Mouse (Mus musculus): ENCODE results near the gene Rhobtb1. TPM values are rescaled to one million over a fixed set of nuclear protein-coding genes. Genes with fewer than 3 reads are reported as not detected.
A peak's percentile ranks its signal among the peaks of the same experiment; 100 is the strongest.

The Rhobtb1 gene
- polyA plus RNA-seq, 1 experiment, result 4.1 TPM

DNA sequence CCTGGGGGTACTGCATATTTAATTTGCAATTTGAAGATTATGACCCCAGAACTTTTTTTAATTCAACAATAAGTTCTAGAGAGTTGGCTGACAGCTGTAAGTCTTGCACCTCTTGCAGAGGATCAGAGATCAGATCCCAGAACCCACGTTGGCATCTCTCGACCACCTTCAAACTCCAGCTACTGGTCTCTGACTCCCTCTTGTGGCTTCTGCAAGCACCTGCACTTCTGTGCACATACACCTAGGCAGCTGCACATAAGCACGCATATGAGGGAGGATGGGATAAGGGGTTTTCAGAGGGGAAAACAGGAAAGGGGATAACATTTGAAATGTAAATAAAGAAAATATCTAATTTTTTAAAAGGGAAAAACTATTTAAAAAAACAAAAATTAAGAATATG is 57.5 kb downstream of the Rhobtb1 start:
- DNase-seq (ENCODE audit: extremely low spot score in 1 of 2, low spot score in 1 of 2), result no peak

DNA sequence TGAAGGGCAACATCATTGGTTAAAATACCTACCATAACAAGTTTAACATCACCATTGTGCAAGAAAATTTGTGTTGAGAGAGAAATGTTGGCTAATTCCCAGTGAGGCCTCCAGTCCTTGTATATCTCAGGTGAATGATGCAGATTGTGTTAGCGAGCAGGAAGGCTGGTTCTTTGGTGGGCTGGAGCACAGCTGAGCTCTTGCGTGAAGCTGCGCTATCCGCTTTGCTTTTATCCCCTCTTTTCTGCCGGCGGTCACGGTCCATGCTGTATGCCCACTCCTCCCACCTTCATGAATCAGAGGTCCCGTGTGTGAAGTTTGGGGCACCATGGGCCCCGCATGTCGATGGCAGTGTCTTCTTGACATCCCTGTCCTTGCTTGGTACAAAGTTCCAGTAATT is 58.8 kb downstream of the Rhobtb1 start:
- no peak for DNase-seq (ENCODE audit: extremely low spot score in 1 of 2, low spot score in 1 of 2)

DNA sequence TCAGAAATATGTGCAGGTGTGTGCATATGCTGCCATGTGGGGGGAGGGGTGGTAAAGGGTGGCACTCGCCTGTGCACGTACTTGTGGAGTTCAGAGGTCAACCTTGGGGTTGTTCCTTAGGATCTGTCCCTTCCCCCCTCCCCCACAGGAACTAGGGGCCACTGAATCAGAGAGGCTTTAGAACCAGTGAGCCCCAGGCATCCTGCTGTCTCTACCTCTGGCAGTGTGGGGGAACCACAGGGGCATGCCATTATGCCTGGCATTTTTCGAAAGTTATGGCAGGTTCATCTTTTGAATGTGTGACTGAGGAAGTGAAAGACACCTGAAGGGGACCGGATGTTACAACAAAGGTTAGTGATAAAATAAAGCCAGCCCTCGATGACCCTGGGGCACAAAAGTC is 59.4 kb downstream of the Rhobtb1 start:
- no peak for DNase-seq (ENCODE audit: extremely low spot score in 1 of 2, low spot score in 1 of 2)

DNA sequence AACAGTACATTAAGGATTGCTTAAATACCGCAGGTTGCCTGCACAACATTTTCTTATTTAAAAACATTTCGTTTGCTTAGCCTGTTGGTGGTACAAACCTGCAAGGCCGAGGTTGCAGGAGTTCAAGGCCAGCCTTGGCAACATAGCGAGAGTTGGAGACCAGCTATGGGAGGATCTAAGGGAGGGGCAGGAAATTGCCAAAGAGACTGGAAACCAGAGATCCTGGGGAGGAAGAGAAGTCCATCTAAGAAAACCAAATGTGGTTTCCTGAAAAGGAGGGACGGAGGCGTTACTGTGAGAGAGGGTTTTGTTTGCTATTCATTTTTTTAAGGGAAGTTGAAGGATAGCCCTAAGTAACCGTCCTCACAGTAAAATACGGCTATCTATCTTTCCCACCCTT is 60.3 kb downstream of the Rhobtb1 start:
- DNase-seq (ENCODE audit: extremely low spot score in 1 of 2, low spot score in 1 of 2), result no peak

DNA sequence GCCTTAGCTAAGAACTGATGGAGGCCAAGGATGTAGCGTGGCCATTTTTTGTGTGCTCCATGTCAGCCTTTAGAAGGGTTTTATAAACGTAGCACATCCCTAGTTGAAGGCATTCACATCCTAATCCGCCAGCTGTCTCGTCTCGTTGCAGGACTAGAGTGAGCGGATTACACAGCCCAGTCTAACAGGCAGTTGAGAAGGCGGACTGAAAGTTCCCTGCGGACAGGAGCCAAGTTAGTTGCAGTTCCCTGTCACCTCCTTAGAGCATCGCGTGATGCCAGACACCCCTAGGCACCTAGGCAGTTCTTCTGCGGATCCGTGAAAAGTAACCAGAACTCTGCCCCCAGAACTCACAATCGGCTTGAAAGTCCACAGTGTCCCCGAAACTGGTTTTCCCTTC is 60.7 kb downstream of the Rhobtb1 start:
- peak; percentile 19 to 43 for DNase-seq (ENCODE audit: extremely low spot score in 1 of 2, low spot score in 1 of 2)

DNA sequence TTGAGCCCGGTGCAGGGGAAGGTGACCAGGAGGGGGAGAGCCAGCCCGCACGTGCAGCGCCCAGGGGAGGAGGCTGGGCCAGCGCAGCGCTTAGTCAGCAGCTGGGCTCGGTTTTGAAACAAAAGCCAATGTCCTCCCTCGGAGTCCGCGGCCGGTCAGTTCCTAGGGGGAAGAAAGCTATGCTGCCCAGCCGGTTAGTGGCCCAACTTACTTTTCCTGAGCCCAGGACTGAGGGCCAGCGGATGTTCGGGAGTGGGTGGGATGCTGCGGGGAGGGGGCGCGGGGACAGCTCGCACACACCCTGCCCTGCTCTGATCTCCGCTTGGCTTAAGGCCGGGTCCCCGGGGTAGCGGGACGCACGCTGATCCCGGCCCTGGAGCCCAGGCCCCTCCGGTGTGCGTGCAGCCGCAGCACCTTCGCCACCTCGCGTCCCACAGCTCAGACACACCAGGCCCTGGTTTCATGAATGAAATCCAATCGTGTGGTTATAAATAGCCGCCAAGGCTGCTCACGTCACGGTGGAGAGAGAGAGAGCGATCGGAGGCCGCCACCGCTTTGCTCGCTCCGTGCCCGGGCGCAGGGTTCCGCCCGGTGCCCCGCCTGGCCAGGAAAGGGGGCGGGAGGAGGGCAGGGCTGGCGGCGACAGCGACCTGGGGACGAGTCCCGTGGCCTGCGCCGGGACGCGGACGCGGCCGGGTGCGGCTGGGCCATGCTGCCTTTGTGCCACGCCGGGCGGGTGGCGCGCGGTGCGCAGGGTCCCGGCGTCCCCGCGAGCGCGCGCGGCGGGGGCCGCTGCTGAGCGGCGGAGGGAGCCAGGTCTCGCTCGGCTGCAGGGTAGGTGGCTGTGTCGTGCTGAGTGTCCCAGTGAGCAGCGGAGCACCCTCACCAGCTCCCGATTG is 61.6 kb downstream of the Rhobtb1 start, which contains the start of gene A930033H14Rik:
A930033H14Rik (minus strand) TSS at position 557 of the 899 bp plus-strand sequence.
- peak; percentile 38 to 80 for DNase-seq (ENCODE audit: extremely low spot score in 1 of 2, low spot score in 1 of 2)

DNA sequence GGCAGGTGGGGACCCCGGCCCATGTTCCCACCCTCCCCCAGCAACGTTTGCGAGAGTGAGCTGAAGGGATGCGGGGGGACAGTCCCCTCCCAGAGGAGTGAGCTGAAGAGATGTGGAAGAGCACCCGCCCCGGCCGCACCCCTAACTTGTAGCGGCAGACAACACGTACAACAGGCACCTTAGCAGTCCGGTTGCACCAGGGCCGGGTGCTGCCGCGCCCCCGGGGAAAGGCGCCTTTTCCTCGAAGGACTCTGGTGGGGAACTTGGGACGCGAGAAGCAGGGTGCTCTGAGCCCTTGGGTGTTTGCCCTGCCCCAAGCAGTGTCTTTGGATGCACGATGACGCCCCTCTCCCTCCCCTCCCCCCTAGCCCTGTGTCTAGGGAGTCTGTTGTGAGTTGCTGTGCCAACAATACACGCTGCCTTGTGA is 62.2 kb downstream of the Rhobtb1 start:
- DNase-seq (ENCODE audit: extremely low spot score in 1 of 2, low spot score in 1 of 2), result no peak

DNA sequence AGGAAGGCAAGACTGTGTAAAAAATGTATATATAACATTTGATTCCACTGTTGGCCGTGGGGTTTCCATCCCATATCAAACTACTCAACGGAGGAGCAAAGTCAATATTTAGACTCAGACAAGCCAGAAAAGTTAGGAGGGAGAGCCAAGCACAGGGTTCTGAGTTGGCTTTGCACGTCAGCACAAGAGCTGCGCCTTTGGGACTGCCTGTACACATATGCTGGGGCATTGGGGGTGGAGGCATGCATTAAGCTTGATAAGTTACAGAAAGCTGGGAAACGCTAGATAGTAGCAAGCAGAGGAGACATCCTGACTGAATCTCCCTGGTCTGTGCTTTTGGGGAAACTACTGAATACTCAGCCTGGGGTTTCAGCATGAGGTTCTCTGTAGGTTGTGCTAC is 62.8 kb downstream of the Rhobtb1 start:
- DNase-seq (ENCODE audit: extremely low spot score in 1 of 2, low spot score in 1 of 2), result no peak

DNA sequence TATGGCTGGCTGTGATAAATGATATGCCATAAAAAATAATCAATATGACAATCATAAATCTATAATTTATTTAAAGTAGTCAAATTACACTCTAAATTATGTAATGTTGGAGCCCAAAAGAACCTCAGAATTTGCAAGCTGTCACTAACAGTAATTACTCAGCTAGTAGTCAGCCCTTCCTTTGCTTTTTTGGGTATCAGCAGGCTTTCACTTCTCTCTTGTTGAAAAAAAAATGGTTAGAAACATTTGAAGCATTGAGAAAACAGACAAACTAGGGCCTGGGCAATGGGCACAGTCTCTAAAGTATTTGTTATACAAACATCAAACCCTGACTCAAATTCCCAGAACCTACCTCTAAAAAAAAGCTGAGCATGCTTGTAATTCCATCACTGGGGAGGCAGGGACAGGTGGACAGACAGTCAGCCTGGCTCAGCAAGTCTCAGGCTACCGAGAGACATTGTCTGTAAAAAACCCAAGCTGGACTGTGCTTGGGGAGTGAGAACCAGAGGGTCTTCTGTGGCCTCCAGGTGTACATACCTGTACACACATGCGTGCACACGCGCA is 66.0 kb downstream of the Rhobtb1 start:
- DNase-seq (ENCODE audit: extremely low spot score in 1 of 2, low spot score in 1 of 2), result no peak

DNA sequence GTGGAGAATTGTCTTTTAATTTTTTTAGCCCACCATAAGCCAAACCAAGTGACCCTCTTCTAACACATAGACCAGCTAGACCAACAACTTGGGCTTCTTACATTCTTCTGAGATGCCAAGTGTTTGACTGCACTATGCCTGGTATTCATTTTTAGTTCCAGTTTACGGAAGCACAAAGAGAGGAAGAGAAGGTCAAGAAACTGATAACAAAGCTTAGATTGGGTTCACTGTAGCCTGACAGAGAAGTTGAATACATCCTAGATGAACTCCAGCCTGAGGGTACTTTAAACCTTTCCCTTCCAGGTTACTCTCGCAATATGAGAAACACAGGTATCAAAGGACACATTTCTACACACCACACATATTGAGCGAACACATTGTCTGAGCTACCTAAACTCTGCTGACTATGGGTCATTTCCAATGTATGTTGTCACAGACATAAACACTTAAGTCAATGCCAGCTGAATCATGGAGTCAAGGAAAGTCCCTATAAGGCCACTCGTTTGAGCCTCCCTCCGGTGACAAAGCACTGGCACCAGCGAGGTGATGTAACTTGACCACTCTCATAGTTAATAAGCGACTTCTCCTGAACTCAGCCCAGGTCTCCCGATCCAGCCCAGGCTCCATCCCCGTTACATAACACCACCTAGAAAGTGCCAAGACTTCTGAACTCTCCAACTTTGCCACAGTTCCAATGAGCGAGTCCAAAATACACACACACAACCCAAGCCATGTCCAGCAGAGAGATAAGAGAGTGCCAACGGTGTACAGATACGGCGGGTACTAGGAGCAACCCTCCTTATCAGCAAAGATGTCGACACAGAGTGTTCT is 67.4 kb downstream of the Rhobtb1 start:
- DNase-seq (ENCODE audit: extremely low spot score in 1 of 2, low spot score in 1 of 2), result no peak

DNA sequence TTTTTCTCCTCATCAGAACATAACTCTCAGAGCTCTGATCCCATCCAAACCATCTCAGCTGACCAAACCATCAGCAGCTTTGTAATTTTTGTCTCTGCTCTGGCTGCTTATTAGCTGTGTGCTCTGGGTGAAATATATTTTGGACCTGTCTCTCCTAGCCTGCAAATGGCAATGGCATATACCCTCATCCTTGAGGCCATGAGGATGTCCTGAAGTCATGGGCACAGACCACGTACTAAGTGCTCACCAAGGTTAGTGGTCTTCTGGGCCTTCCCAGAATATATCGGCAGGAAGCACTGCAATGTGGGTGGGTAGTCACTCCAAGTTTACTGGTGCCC is 68.0 kb downstream of the Rhobtb1 start:
- DNase-seq (ENCODE audit: extremely low spot score in 1 of 2, low spot score in 1 of 2), result no peak

DNA sequence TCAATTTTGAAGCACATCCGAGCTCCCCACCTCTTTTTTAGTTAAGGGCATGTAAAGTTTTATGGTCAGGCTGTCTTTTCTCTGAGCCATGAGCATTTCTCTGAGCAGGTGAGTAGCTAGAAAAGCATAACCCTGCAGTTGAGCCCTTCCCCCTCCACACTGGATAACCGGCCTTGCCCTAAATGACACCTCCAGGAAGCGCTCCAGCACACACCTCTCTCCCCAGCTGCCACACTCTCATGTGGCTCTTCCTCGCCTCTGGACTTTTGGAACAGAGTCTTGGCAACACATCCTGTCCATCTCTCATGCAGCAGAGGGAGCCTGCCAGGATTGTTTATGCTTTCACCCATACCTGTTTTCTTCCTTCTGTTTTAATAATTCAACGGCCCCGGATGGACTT is 69.1 kb downstream of the Rhobtb1 start:
- DNase-seq (ENCODE audit: extremely low spot score in 1 of 2, low spot score in 1 of 2), result no peak

DNA sequence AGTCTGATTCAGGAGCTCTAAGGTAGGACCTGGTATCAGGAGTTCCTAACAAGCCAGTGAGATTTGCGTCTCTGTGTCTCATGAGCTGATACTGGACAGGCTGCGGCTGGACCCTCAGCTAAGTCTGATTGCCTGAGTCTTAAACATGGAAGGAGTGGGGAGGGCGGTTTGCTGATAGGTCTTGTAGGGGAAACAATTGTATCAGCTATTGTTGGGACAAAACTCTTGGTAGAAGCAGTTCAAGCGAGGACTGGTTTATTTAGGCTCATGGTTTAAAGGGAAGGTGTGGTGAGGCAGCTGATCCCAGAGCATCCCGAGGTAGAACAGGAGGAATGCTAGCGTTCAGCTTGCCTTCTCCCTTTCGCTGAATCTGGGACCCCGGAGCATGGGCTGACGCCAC is 69.9 kb downstream of the Rhobtb1 start:
- DNase-seq (ENCODE audit: extremely low spot score in 1 of 2, low spot score in 1 of 2), result no peak

DNA sequence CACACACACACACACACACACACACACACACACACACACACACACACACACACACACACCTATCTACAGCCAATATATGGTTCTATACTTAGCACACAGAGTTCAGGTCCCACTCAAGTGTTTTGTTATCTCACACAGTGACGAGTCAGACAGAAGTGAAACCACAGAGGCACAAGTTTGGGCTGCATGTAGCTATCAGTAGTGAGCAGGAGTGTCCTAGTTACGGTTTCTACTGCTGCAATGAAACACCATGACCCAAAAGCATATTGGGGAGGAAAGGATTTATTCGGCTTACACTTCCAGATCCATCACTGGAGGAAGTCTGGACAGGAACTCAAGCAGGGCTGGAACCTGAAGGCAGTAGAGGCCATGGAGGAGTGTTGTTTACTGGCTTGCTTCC is 70.7 kb downstream of the Rhobtb1 start:
- DNase-seq (ENCODE audit: extremely low spot score in 1 of 2, low spot score in 1 of 2), result no peak

DNA sequence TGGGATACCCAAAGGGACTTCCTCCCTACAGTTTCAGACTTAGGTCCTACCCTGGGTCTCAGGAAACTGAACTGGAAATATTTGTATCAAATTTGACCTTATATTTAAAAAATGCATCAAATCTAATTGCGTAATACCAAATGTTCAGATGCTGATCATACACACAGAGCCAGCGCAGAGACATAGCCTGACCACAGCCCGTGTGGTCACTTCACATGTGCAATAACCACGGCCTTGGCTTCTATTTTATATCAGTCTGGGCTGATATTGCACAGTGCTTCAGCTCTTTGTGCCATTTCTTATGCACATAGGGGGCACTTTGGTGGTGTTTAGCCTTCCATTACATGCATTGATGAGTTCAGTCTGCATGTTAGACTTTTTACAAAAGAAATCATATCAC is 72.0 kb downstream of the Rhobtb1 start:
- no peak for DNase-seq (ENCODE audit: extremely low spot score in 1 of 2, low spot score in 1 of 2)

DNA sequence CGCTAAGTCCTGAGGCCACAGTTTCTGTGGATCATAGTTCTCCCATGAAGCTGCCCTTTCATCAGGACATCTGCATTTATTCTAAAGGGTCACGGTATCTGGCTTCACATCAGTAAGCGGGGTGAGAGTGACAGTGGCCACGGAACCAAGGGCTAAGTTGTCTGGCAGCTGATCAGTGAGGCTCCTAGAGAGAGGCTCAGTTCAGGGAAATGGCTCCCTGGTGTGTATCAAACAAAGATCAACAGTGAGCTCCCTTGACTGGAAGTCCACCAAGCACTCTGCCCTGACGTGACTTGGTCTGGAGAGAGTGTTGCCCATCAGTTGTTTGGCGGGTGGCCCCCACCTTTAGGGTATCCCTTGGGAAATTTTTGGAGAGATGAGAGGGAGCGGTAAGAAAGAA is 73.0 kb downstream of the Rhobtb1 start:
- DNase-seq (ENCODE audit: extremely low spot score in 1 of 2, low spot score in 1 of 2), result no peak

DNA sequence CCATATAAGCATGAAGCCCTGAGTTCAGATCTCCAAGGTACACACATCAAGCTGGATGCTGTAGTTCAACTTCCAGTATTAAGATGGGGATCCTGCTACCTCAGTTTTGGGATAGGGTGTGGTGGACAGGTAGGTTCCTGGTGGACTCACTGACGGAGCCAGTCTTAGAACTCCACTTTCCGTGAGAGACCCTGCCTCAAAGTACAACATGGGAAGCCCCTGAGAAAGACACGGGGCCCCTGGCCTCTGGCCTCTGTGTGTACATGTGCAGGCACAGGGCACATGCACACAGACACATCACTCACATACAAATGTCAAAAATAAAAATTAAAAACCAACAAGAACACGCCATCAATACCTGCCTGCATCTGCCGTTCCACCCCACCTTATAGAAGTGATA is 74.2 kb downstream of the Rhobtb1 start:
- no peak for DNase-seq (ENCODE audit: extremely low spot score in 1 of 2, low spot score in 1 of 2)

DNA sequence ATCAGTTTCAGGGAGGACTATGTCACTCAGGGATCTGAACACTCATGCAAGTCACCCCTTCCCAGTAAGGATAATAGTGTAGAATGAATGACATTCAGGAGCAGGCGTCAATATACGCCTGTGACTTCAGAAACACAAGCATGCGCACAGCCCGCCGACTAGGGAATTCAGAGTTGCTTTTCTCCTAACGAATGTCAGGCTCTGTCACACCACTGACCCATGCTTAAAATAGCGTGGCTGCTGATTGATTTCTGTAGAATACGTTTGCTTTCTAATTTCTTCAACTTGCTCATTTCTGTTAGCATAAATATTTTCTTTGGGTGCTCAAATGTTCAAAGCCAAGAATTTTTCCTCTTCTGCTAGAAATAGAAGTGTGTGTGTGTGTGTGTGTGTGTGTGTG is 74.7 kb downstream of the Rhobtb1 start:
- DNase-seq (ENCODE audit: extremely low spot score in 1 of 2, low spot score in 1 of 2), result no peak

DNA sequence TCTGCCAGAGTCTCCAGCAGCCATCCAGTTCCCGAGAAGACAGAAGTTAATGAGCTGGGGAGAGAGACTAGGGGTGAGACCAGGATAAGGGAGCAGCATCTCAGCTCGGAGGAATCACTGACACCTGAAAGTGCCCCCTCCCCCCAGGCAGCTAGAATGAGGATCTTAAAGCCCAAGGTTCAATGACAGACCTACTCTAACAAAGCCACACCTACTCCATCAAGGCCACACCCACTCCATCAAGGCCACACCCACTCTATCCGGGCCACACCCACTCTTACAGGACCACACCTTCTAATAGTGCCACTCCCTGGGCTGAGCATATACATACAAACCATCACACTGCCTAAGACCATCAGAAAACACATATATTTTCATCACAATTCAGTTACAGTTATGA is 86.0 kb downstream of the Rhobtb1 start:
- no peak for DNase-seq (ENCODE audit: extremely low spot score in 1 of 2, low spot score in 1 of 2)

DNA sequence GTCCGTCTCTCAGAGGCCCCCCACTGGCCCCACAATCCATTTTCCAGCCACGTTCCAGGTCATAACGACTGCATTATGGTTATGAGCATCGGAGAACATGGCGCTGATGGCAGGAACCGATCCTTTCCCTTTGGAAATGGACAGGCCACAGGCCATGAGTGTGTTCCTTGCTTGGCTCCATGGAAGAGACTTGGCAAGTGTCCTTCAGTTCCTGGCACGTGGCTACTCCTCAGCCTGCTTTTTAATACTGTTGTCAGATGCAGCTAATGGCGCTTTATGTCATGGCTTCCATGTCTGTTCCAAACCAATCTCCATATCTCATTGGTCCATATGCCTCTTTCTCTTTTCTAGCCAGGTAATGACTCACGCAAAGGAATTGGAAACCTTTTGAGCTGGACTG is 86.5 kb downstream of the Rhobtb1 start:
- DNase-seq (ENCODE audit: extremely low spot score in 1 of 2, low spot score in 1 of 2), result no peak

DNA sequence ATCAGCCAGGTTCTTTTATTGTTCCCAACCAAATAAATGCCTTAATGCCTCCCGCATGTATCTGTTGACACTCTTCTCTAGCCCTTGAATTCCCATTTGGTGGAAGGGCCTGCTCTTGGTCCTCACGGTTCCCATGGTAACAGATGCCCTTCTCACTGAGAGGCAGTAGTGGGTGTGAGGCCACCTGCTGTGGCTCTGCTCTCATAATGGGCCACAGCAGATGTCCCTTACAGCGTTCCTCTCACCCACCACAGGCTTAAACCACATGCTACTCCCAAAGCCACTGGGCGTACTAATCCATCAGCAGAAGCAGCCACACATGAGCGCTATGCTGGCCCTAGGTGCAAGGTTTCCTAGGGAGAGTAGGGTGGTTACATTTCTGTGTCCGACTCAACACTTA is 87.1 kb downstream of the Rhobtb1 start:
- DNase-seq (ENCODE audit: extremely low spot score in 1 of 2, low spot score in 1 of 2), result no peak

DNA sequence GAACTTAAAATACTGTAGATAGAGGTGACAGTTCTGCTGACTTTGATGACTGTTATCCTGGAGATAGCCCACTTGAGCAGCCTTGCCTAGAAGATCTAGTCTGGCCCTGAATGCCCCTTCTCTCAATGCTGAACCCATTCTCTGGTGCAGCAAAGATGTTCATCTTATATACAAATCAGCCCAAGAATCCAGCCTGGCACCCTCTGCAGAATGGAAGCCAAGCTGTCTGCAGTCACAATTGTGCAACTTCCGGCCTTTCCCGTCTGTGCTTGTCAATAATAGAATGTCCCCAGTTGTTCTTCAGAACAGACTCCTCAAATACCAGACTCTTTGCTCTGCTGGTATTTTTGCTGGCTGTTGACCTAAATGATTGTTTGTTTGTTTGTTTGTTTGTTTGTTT is 89.3 kb downstream of the Rhobtb1 start:
- no peak for DNase-seq (ENCODE audit: extremely low spot score in 1 of 2, low spot score in 1 of 2)
